Mouse (Mus musculus) CH12.LX (cell line): ENCODE data around the gene Gtf2ird2.

Experiments
- CTCF ChIP-seq, 2 experiments: IDR thresholded peaks in 1 of 2; conservative IDR thresholded peaks in 1 of 2; 2 replicates each; pipeline ENCODE4 v1.5.1; 2011 to 2012; ENCODE audit warnings: low read depth in 2 of 2, low read length in 2 of 2, improper control_type of control experiment in 1 of 2, inconsistent platforms in 1 of 2, mild to moderate bottlenecking in 1 of 2, moderate library complexity in 1 of 2
- ETS1 ChIP-seq: conservative IDR thresholded peaks from 2 replicates; pipeline ENCODE4 v1.6.1; 2012; ENCODE audit warnings: low read depth, mild to moderate bottlenecking, inconsistent platforms, low read length, improper control_type of control experiment, moderate library complexity
- HCFC1 ChIP-seq: IDR thresholded peaks from 2 replicates; pipeline ENCODE4 v1.6.1; 2012; ENCODE audit warnings: low read depth, mild to moderate bottlenecking, inconsistent platforms, low read length, improper control_type of control experiment
- IRF4 ChIP-seq: IDR thresholded peaks from 2 replicates; pipeline ENCODE4 v1.6.1; 2014; ENCODE audit warnings: low read depth, mild to moderate bottlenecking, inconsistent platforms, low read length, improper control_type of control experiment
- JUN ChIP-seq: IDR thresholded peaks from 2 replicates; pipeline ENCODE4 v1.6.1; 2011; ENCODE audit warnings: low read depth, mild to moderate bottlenecking, low read length, improper control_type of control experiment, moderate library complexity; ENCODE audit not compliant: insufficient read depth
- MXI1 ChIP-seq: IDR thresholded peaks from 2 replicates; pipeline ENCODE4 v1.6.1; 2011; ENCODE audit warnings: mild to moderate bottlenecking, low read depth, low read length, improper control_type of control experiment
- POLR2A ChIP-seq: IDR thresholded peaks from 2 replicates; pipeline ENCODE4 v1.6.1; 2011; ENCODE audit warnings: low read depth, mild to moderate bottlenecking, improper control_type of control experiment, low read length
- RCOR1 ChIP-seq: conservative IDR thresholded peaks from 2 replicates; pipeline ENCODE4 v1.6.1; 2012; ENCODE audit warnings: low read depth, mild to moderate bottlenecking, inconsistent platforms, low read length, improper control_type of control experiment
- TBP ChIP-seq: conservative IDR thresholded peaks from 2 replicates; pipeline ENCODE4 v1.6.1; 2011; ENCODE audit warnings: low read depth, low read length, improper control_type of control experiment
- USF1 ChIP-seq: IDR thresholded peaks from 2 replicates; pipeline ENCODE4 v1.6.1; 2014; ENCODE audit warnings: low read depth, mild to moderate bottlenecking, inconsistent platforms, low read length, improper control_type of control experiment

GRCm38 (mm10) chr5:134182172-134182571, 1.6 kb upstream of the Gtf2ird2 start:
- no peak for TF ChIP-seq MXI1
- no peak for TF ChIP-seq JUN
- no peak for TF ChIP-seq POLR2A
- TF ChIP-seq ETS1: no peak
- no peak for TF ChIP-seq CTCF (conservative IDR thresholded peaks at IDR 0.05 in 1 of 2, IDR thresholded peaks at IDR 0.05 in 1 of 2; ENCODE audit: low read depth in 2 of 2, low read length in 2 of 2)
- TF ChIP-seq TBP: no peak
- TF ChIP-seq IRF4: no peak
- TF ChIP-seq USF1: no peak
- TF ChIP-seq RCOR1: no peak
- no peak for TF ChIP-seq HCFC1
